Mouse (Mus musculus): Measurements from ENCODE around the gene Rps4x. TPM values are rescaled to one million over a fixed set of nuclear protein-coding genes. Genes with fewer than 3 reads are reported as not detected.
A peak's percentile ranks its signal among the peaks of the same experiment; 100 is the strongest.

Rps4x gene
- polyA plus RNA-seq, 1 experiment from 2014 or later = 657 TPM

DNA sequence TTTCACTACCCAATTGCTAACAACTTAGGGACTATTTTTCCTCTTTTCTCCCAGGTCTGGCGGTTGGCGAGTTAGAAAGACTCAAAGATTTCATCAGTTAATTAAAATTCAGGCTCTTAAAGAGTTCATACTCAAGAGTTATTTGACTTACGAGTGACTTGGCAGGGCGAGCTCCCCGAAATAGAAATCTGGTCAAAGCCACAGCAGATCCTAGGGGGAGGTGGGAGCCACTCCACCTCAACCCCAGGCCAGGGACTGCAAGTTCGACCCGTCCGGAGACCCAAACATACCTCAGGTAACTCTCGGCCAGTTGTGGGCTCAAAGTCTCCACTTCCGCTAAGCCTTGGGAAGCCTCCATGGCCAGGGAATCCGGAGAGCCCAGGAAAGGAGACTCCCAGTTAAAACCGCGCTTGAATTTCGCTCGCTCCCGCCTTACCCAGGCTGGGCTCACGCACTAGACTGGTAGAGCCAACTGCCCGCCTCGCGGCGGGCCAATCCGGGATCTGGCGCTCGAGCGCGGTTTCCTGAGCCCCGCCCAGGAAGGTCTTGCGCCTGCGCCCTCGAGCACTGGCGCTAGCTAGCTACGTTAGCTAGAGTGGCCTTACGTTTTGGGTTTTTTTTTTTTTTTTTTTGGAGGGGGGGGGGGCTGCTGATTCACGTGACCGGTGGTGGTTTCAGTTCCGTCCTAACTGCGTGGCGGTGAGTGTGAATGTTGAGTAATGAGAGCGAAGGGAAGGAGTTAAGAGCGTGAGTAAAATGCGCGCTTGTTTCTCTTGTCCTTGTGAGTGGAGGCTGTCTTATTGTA lies 32.4 kb downstream of the Rps4x start, which contains the start of gene Ercc6l:
Ercc6l (minus strand) TSS at position 474 of the 805 bp plus-strand sequence.
- peak within 1 kb of the TSS; percentile 39 for H3K4me2 ChIP-seq
- H3K9me3 ChIP-seq (ENCODE audit: control insufficient read depth, low read length) = no peaks in the 10 kb centered on the region
- no peaks in the 10 kb centered on the region for H3K4me1 ChIP-seq (ENCODE audit: control insufficient read depth, insufficient read depth, low read length)
- no peaks in the 10 kb centered on the region for H3K27me3 ChIP-seq (ENCODE audit: control insufficient read depth, insufficient read depth, low read length)
- peak; percentile 98 for DNase-seq (ENCODE audit: low spot score, missing footprints)
- 13% methylated on average over 42 of the region's 42 CpGs for whole genome bisulfite sequencing
- H3K27ac ChIP-seq (ENCODE audit: low read depth, low read length) = peak within 1 kb of the TSS; percentile 48
- no peaks in the 10 kb centered on the region for H3K36me3 ChIP-seq (ENCODE audit: control insufficient read depth, insufficient read depth, low read length)
- ATAC-seq (ENCODE audit: low FRiP score) = peak; percentile 99
- peak within 1 kb of the TSS; percentile 41 for H3K4me3 ChIP-seq (ENCODE audit: low read depth, low read length)
- H3K9ac ChIP-seq (ENCODE audit: low read length) = peak within 1 kb of the TSS; percentile 59

GRCm38 (mm10) chrX:102141157-102141556 lies 48.0 kb downstream of the Rps4x start:
- Histone ChIP-seq H3K4me1 (ENCODE audit: control insufficient read depth, insufficient read depth, low read length) (no peaks in the 10 kb centered on the region), H3K27me3 (ENCODE audit: control insufficient read depth, insufficient read depth, low read length) (no peaks in the 10 kb centered on the region), H3K9me3 (ENCODE audit: control insufficient read depth, low read length) (no peaks in the 10 kb centered on the region), H3K9ac (ENCODE audit: low read length) (no peak overlapping the region), H3K27ac (ENCODE audit: low read depth, low read length) (no peak overlapping the region), H3K4me3 (ENCODE audit: low read depth, low read length) (no peak overlapping the region), H3K36me3 (ENCODE audit: control insufficient read depth, insufficient read depth, low read length) (peaks cover 5% of the 10 kb centered on the region; the same call in 1 of the 2 replicates), H3K4me2 (no peak overlapping the region)
- no peak for DNase-seq (ENCODE audit: low spot score, missing footprints)
- WGBS = 100% methylated on average over 1 of the region's 1 CpGs
- no peak for ATAC-seq (ENCODE audit: low FRiP score)

Other genes starting within 250 kb of the Rps4x start
- gene Rtl5, start 118.1 kb downstream of the Rps4x start, polyA plus RNA-seq (2014; fragmentation: Nextera tagmentation; extraction: Ambion mirVana) = 3.2 and 3.5 TPM in 2 replicates
- gene Pin4, start 69.9 kb downstream of the Rps4x start, polyA plus RNA-seq (2014; fragmentation: Nextera tagmentation; extraction: Ambion mirVana) = 70.8 and 78.5 TPM in 2 replicates
- gene Ercc6l, start 32.3 kb downstream of the Rps4x start, polyA plus RNA-seq (2014; fragmentation: Nextera tagmentation; extraction: Ambion mirVana) = 19.9 and 23.4 TPM in 2 replicates
- gene Cited1, start 62.8 kb upstream of the Rps4x start, polyA plus RNA-seq (2014; fragmentation: Nextera tagmentation; extraction: Ambion mirVana) = 7.1 and 9.4 TPM in 2 replicates

Data from midbrain, embryonic 11.5 days (tissue).